In the genomic region with DNA sequence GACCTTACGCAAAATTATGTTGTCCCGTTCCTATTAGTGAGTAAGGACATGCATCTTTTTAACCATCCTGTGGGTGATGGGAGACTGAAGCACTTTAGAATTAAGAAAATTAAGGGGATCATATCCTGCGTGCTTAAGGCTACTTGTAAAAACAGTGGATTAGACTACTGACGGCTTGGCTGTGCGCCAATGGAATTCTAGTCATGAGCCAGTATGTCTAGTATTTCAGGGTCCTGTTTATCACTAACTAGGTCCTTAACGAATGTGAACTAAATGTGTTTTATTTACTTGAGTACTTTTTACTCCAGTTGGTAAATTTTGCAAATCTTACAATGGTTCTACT, we compare ENCODE assay signal across 1 mouse cellular context.
TF ChIP-seq lines count a peak whose summit lies in the region.

No protein-coding gene starts in this region.

TF ChIP-seq in CH12.LX, 34 proteins besides CTCF, POLR2A, EP300 and RAD21 (continued from another document):
- TF ChIP-seq BHLHE40 (IDR thresholded peaks at IDR 0.05; ENCODE audit: low read depth, low read length): no peak
- TF ChIP-seq HCFC1 (IDR thresholded peaks at IDR 0.05; ENCODE audit: low read depth, low read length): no peak
- TF ChIP-seq TCF12 (IDR thresholded peaks at IDR 0.05; ENCODE audit: low read depth, low read length): no peak
- no peak for TF ChIP-seq MYC (IDR thresholded peaks at IDR 0.05; ENCODE audit: low read depth, low read length)
